Mouse (Mus musculus) E14TG2a.4 (cell line): ENCODE data around the gene Dab2.

ENCODE experiments used
- CTCF ChIP-seq: conservative IDR thresholded peaks from 2 replicates; pipeline ENCODE4 v1.5.1; 2014; ENCODE audit warnings: low read length
- NANOG ChIP-seq: IDR thresholded peaks from 2 replicates; pipeline ENCODE4 v1.6.1; 2014; ENCODE audit warnings: borderline replicate concordance, low read length, mixed read lengths

DNA sequence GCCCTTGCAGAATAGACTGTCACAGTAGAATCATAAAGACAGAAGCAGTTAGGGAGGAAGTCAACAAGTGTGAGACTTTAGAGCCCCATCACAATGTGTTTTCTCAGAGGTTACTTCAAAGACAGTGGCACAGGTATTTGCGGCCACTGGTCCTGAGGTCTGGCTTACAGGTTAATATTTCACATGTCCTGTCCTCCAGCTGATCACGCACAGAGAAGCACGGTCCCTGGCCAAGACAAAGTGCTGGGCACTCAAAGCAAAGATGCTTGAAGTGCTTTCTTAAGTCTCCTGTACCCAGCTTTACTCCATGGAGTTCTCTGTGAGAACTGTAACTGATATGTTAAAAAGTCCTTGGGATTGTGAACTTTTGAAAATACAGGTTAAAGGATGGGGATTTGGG is 110.6 kb downstream of the Dab2 start:
- no peak for TF ChIP-seq CTCF
- no peak for TF ChIP-seq NANOG
